Mouse (Mus musculus) neural tube, embryonic 13.5 days (tissue): ENCODE results near the gene Thumpd2. TPM values are rescaled to one million over a fixed set of nuclear protein-coding genes. Genes with fewer than 3 reads are reported as not detected.

Experiments used
- ATAC-seq: fragments of 200-750 bp; cut with Nextera tagmentation; 2 replicates; pipeline ENCODE4 v1.8.0; 2017; ENCODE audit warnings: low read depth, mild to moderate bottlenecking, moderate TSS enrichment, moderate library complexity
- H3K27ac ChIP-seq: fragments of 300-500 bp; sonication (generic); replicated peaks from 2 replicates; pipeline ENCODE4 v1.5.1; 2015; ENCODE audit warnings: moderate library complexity, mild to moderate bottlenecking, inconsistent platforms
- H3K27me3 ChIP-seq: fragments of 300-500 bp; sonication (generic); 2 replicates; pipeline ENCODE4 v1.6.1; 2015; ENCODE audit warnings: mild to moderate bottlenecking, inconsistent platforms
- H3K36me3 ChIP-seq: fragments of 300-500 bp; sonication (generic); 2 replicates; pipeline ENCODE4 v1.6.1; 2015; ENCODE audit warnings: mild to moderate bottlenecking, inconsistent platforms
- H3K4me1 ChIP-seq: fragments of 300-500 bp; sonication (generic); replicated peaks from 2 replicates; pipeline ENCODE4 v1.6.1; 2015; ENCODE audit warnings: inconsistent platforms
- H3K4me2 ChIP-seq: fragments of 300-500 bp; sonication (generic); 2 replicates; pipeline ENCODE4 v1.6.1; 2015; ENCODE audit warnings: inconsistent platforms, mild to moderate bottlenecking, moderate library complexity
- H3K4me3 ChIP-seq: fragments of 300-500 bp; sonication (generic); 2 replicates; pipeline ENCODE4 v1.5.1; 2015; ENCODE audit warnings: mild to moderate bottlenecking, inconsistent platforms
- H3K9ac ChIP-seq: fragments of 300-500 bp; sonication (generic); 2 replicates; pipeline ENCODE4 v1.6.1; 2015; ENCODE audit warnings: moderate library complexity, mild to moderate bottlenecking, inconsistent platforms
- H3K9me3 ChIP-seq: fragments of 300-500 bp; sonication (generic); 2 replicates; pipeline ENCODE4 v1.6.1; 2016; ENCODE audit warnings: inconsistent platforms
- WGBS: fragments of 180-500 bp; shearing (Covaris S2); methylation state at CpG from one replicate; pipeline ENCODE4 v1.1.7; 2015; 5-methylcytosine and 5-hydroxymethylcytosine counted together
- polyA plus RNA-seq: library from polyadenylated mRNA; unstranded; fragments of >200 nt; fragmentation: Nextera tagmentation; extraction: Ambion mirVana; gene quantifications from 2 replicates; pipeline ENCODE4 v1.2.1, GENCODE M21; 2015

Gene Thumpd2
- polyA plus RNA-seq, 1 experiment from 2014 or later, result 9.6 TPM

GRCm38 (mm10) chr17:81056035-81056434 is 8.8 kb downstream of the Thumpd2 start:
- Histone ChIP-seq H3K27me3 (no peaks in the 10 kb centered on the region), H3K4me3 (no peak overlapping the region), H3K27ac (peak overlapping the region; percentile 0; the same call in 1 of the 2 replicates), H3K4me2 (no peak overlapping the region), H3K4me1 (peaks cover 19% of the 10 kb centered on the region), H3K9me3 (no peaks in the 10 kb centered on the region), H3K36me3 (peaks cover 24% of the 10 kb centered on the region), H3K9ac (no peak overlapping the region)
- ATAC-seq, result no peak
- 39% methylated on average over 3 of the region's 3 CpGs for WGBS

- 92% methylated on average over 5 of the region's 5 CpGs for WGBS
- ATAC-seq, result no peak
- Histone ChIP-seq H3K4me2 (no peak overlapping the region), H3K9ac (no peak overlapping the region), H3K9me3 (no peaks in the 10 kb centered on the region), H3K27ac (no peak overlapping the region), H3K27me3 (no peaks in the 10 kb centered on the region), H3K4me3 (no peak overlapping the region), H3K36me3 (peaks cover 24% of the 10 kb centered on the region), H3K4me1 (peaks cover 16% of the 10 kb centered on the region)
Observed at GRCm38 (mm10) chr17:81055522-81055921, 9.4 kb downstream of the Thumpd2 start.

GRCm38 (mm10) chr17:81053274-81053673 is 11.6 kb downstream of the Thumpd2 start:
- Histone ChIP-seq H3K4me2 (no peak overlapping the region), H3K4me3 (no peak overlapping the region), H3K36me3 (peaks cover 24% of the 10 kb centered on the region), H3K27ac (no peak overlapping the region), H3K9ac (no peak overlapping the region), H3K9me3 (no peaks in the 10 kb centered on the region), H3K27me3 (no peaks in the 10 kb centered on the region), H3K4me1 (peaks cover 18% of the 10 kb centered on the region)
- no peak for ATAC-seq
- WGBS, result 95% methylated on average over 2 of the region's 2 CpGs

- Histone ChIP-seq H3K27me3 (no peaks in the 10 kb centered on the region), H3K4me1 (peaks cover 9% of the 10 kb centered on the region; the same call in 1 of the 2 replicates), H3K9me3 (no peaks in the 10 kb centered on the region), H3K36me3 (peaks cover 19% of the 10 kb centered on the region), H3K4me3 (no peak overlapping the region), H3K27ac (no peak overlapping the region), H3K4me2 (no peak overlapping the region), H3K9ac (no peak overlapping the region)
- no peak for ATAC-seq
- WGBS, result 73% methylated on average over 7 of the region's 7 CpGs
Observed at GRCm38 (mm10) chr17:81047930-81048564, 16.8 kb downstream of the Thumpd2 start.

- H3K4me3 ChIP-seq, result no peak overlapping the region
- no peak overlapping the region for H3K9ac ChIP-seq
- H3K4me1 ChIP-seq, result peaks cover 9% of the 10 kb centered on the region; the same call in 1 of the 2 replicates
- no peaks in the 10 kb centered on the region for H3K27me3 ChIP-seq
- peaks cover 25% of the 10 kb centered on the region for H3K36me3 ChIP-seq
- H3K27ac ChIP-seq, result no peak overlapping the region
- WGBS, result 90% methylated on average over 9 of the region's 9 CpGs
- no peak for ATAC-seq
- H3K4me2 ChIP-seq, result no peak overlapping the region
- H3K9me3 ChIP-seq, result no peaks in the 10 kb centered on the region
Observed at GRCm38 (mm10) chr17:81045525-81046150, 19.2 kb downstream of the Thumpd2 start.

- 93% methylated on average over 6 of the region's 6 CpGs for WGBS
- ATAC-seq, result no peak
Observed at GRCm38 (mm10) chr17:81045115-81045514, 19.8 kb downstream of the Thumpd2 start.

GRCm38 (mm10) chr17:81044356-81044755 is 20.5 kb downstream of the Thumpd2 start:
- no peak overlapping the region for H3K4me3 ChIP-seq
- peaks cover 9% of the 10 kb centered on the region; the same call in 1 of the 2 replicates for H3K4me1 ChIP-seq
- H3K27ac ChIP-seq, result no peak overlapping the region
- peaks cover 32% of the 10 kb centered on the region for H3K36me3 ChIP-seq
- no peak for ATAC-seq
- H3K4me2 ChIP-seq, result no peak overlapping the region
- H3K27me3 ChIP-seq, result no peaks in the 10 kb centered on the region
- no peaks in the 10 kb centered on the region for H3K9me3 ChIP-seq
- 43% methylated on average over 3 of the region's 3 CpGs for WGBS
- no peak overlapping the region for H3K9ac ChIP-seq

More at GRCm38 (mm10) chr17:81045115-81045514, 19.8 kb downstream of the Thumpd2 start:
- Histone ChIP-seq H3K9ac (no peak overlapping the region), H3K4me2 (no peak overlapping the region), H3K9me3 (no peaks in the 10 kb centered on the region), H3K4me1 (peaks cover 9% of the 10 kb centered on the region; the same call in 1 of the 2 replicates), H3K27me3 (no peaks in the 10 kb centered on the region), H3K36me3 (peaks cover 29% of the 10 kb centered on the region), H3K27ac (no peak overlapping the region), H3K4me3 (no peak overlapping the region)

- Histone ChIP-seq H3K27ac (no peak overlapping the region), H3K9ac (no peak overlapping the region), H3K9me3 (no peaks in the 10 kb centered on the region), H3K4me3 (no peak overlapping the region), H3K27me3 (no peaks in the 10 kb centered on the region), H3K4me1 (peaks cover 4% of the 10 kb centered on the region; the same call in 1 of the 2 replicates), H3K4me2 (no peak overlapping the region), H3K36me3 (peaks cover 49% of the 10 kb centered on the region)
- 90% methylated on average over 2 of the region's 2 CpGs for WGBS
- no peak for ATAC-seq
Observed at GRCm38 (mm10) chr17:81041662-81042061, 23.2 kb downstream of the Thumpd2 start.

- no peaks in the 10 kb centered on the region for H3K9me3 ChIP-seq
- H3K4me3 ChIP-seq, result no peak overlapping the region
- H3K27ac ChIP-seq, result no peak overlapping the region
- H3K4me1 ChIP-seq, result no peaks in the 10 kb centered on the region
- no peak for ATAC-seq
- H3K4me2 ChIP-seq, result no peak overlapping the region
- no peaks in the 10 kb centered on the region for H3K27me3 ChIP-seq
- 95% methylated on average over 2 of the region's 2 CpGs for WGBS
- peaks cover 61% of the 10 kb centered on the region for H3K36me3 ChIP-seq
- H3K9ac ChIP-seq, result no peak overlapping the region
Observed at GRCm38 (mm10) chr17:81038707-81039408, 26.0 kb downstream of the Thumpd2 start.

GRCm38 (mm10) chr17:81035354-81035753 is 29.5 kb downstream of the Thumpd2 start:
- no peaks in the 10 kb centered on the region for H3K4me1 ChIP-seq
- H3K4me2 ChIP-seq, result no peak overlapping the region
- no peak overlapping the region for H3K27ac ChIP-seq
- 83% methylated on average over 5 of the region's 5 CpGs for WGBS
- no peak for ATAC-seq
- H3K36me3 ChIP-seq, result peaks cover 48% of the 10 kb centered on the region
- H3K9ac ChIP-seq, result no peak overlapping the region
- no peak overlapping the region for H3K4me3 ChIP-seq
- no peaks in the 10 kb centered on the region for H3K9me3 ChIP-seq
- H3K27me3 ChIP-seq, result no peaks in the 10 kb centered on the region

GRCm38 (mm10) chr17:81032957-81033356 is 31.9 kb downstream of the Thumpd2 start:
- Histone ChIP-seq H3K27me3 (no peaks in the 10 kb centered on the region), H3K27ac (no peak overlapping the region), H3K4me1 (no peaks in the 10 kb centered on the region), H3K9ac (no peak overlapping the region), H3K36me3 (peaks cover 43% of the 10 kb centered on the region), H3K4me3 (no peak overlapping the region), H3K4me2 (no peak overlapping the region), H3K9me3 (no peaks in the 10 kb centered on the region)
- no peak for ATAC-seq
- 75% methylated on average over 2 of the region's 2 CpGs for WGBS

GRCm38 (mm10) chr17:81031830-81032442 is 32.9 kb downstream of the Thumpd2 start:
- no peak overlapping the region for H3K4me2 ChIP-seq
- H3K36me3 ChIP-seq, result peaks cover 42% of the 10 kb centered on the region
- no peak overlapping the region for H3K9ac ChIP-seq
- no peak for ATAC-seq
- H3K27ac ChIP-seq, result no peak overlapping the region
- H3K9me3 ChIP-seq, result no peaks in the 10 kb centered on the region
- H3K4me1 ChIP-seq, result peaks cover 4% of the 10 kb centered on the region; the same call in 1 of the 2 replicates
- no peak overlapping the region for H3K4me3 ChIP-seq
- no peaks in the 10 kb centered on the region for H3K27me3 ChIP-seq
- WGBS, result 96% methylated on average over 3 of the region's 3 CpGs
